Mouse (Mus musculus): ENCODE data around the gene Slc46a2.
A peak's percentile ranks its signal among the peaks of the same experiment; 100 is the strongest.

Slc46a2 gene

GRCm38 (mm10) chr4:59891723-59892416 lies 23.0 kb downstream of the Slc46a2 start:
- DNase-seq, result no peak

DNA sequence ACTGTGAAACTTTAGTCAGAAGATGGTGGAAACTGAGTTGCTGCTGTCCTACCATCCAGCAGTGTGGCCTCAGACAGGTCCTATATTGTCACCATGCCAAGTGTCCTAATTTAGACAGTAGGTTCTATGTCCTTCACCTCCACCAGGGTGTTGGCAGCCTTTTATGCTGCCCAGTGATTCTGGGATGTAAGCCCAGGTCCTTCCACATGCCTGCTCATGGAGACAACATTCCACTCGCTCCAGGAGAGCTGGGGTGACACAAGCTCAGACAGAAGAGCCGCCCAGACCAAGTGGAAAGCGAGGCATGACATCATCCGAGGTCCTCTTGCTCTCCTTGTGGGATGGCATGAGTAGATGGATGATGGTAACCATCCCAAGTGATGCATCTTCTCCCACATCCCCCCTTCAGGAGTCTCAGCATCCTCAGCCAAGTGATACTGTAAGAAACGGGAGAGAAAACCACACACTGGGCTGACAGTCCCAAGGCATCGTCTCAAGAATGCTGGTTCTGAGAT lies 24.7 kb downstream of the Slc46a2 start:
- DNase-seq, result no peak

GRCm38 (mm10) chr4:59888014-59888413 lies 26.8 kb downstream of the Slc46a2 start:
- no peak for DNase-seq

DNA sequence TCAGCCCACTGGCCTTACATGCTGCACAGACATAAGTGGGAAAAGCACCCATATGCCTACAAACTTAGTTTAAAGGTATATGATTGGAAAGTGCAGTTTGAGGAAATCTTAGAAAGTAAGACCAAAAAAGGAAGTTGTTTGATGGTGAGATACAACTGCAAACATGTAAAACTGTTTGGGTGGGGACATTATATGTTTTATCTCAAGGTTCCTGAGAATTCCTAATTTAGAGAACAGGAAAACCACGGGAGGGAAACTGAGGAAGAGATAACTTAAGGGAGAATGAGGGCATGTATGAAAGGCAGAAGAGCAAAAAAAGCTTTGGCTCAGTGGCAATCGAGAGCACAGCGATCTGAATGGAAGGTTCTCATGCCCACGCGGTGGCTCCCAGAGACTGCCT lies 27.8 kb downstream of the Slc46a2 start:
- DNase-seq, result no peak

DNA sequence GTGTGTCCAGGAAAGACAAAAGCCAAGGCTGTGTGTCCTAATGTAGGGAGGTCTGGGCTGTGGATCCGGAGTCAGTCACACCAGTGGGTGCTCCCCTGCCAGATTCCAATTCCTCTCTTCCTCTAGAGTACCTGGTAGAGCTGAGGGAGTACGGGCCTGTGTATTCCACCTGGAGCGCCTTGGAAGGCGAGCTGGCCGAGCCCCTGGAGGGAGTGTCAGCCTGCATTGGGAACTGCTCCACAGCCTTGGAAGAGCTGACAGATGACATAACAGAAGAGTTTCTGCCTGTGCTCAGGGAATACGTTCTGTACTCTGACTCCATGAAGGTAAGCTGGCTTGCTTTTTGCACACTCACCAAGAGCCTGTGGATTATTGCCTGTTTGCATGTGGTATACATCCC lies 28.6 kb downstream of the Slc46a2 start:
- no peak for DNase-seq

DNA sequence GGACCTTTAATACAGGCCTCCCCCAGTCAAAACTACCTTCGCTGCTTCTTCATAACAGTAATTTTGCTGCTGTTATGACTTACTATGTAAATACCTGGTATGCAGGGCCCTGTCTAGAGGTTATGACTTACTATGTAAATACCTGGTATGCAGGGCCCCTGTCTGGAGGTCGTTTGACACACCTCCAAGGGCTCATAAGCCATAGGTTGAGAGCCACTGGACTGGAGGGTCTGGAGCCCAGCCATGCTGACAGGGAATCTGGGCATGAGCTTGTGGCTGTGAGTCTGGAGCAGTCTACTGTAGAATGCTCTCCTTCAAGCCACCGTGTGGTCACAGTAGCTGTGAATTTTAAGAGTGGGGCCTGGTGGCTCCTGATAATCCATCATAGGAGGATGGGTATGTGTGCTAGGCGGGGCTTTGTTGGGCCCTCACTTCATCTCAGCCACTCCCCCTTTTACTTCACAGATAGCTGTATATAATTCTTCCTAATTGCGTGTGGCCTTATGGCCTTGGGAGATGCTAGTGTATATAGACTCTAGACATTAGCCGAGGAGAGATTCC lies 30.6 kb downstream of the Slc46a2 start:
- DNase-seq, result no peak

GRCm38 (mm10) chr4:59881210-59881609 lies 33.6 kb downstream of the Slc46a2 start:
- DNase-seq, result no peak

DNA sequence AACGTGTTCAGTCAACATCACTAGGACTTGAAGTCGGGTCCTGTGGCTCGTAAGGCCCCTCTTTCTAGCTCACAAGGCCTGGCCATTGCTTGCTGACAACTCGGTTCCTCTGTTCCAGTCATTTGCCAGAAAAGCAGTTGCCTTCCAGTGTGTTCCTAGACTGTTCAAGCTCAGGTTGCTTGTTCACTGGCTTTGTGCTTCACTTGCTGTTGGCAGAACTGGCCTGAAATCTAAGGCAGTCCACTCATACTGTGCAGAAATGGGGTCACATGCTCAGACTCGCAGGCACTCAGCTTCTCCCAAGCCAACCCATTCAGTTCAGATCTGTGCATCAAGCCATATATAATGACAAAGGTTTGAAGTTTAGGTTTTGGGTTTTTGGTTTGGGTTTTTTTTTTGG lies 34.1 kb downstream of the Slc46a2 start:
- DNase-seq, result no peak

- DNase-seq, result no peak
These were observed 35.4 kb downstream of the Slc46a2 start for GRCm38 (mm10) chr4:59879444-59879843.

- no peak for DNase-seq
These were observed 36.3 kb downstream of the Slc46a2 start for GRCm38 (mm10) chr4:59878595-59878994.

DNA sequence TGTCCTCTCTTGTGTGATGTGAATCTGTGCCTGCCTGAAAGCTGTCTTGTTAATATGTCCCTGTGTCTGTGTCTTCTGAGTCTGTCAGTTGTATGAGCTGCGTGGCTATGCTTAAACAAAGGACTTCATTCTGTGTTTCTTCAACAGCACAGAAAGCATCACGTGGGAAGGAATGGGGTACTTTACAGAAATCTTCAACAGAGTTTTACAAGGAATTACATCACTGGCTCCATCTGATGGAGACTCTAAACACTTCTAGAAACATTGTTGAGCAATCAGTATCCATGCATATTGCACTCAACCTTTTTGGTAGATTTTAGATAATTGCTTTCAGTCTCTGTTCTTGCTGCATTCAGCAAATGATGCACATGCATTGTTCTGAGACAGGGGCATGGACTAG lies 37.8 kb downstream of the Slc46a2 start:
- no peak for DNase-seq

DNA sequence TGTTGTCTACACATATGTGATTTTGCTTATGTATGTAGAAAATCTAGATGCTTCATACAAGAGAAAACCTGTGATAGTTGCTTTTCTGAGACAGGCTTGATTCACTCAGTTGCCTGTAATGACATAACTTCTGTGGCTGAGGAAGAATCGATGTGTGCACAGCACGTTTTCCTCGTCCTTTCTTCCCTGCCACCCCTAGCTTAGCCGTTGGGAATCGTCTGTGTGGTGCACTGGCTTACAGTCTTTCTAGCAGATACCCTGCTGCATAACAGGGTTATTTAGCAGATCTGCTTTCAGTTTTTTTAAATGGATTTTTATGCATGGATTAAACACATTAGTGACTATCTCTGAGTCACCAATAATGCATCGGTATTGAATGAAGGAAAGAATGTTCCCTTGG lies 38.3 kb downstream of the Slc46a2 start:
- DNase-seq, result no peak

DNA sequence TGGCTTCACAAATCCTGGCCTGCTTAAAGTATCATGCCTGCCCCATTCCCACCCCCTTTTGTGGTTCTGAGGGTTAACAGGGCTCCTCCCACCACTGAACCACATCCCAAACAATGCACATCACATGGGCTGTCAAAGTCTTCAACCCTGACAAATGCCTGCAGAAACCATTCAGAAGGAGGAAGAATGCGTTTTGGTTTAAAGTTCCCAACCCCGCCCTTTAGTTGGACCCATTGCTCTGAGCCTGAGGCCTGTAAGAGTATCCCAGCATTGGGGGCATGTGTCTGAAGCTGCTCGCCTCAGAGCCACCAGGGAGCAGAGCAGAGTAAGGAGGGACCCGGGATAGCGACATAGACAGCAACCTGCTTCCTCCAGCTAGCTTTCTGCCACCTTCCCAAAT lies 41.0 kb downstream of the Slc46a2 start:
- DNase-seq, result no peak

GRCm38 (mm10) chr4:59873240-59873639 lies 41.6 kb downstream of the Slc46a2 start:
- DNase-seq, result no peak

DNA sequence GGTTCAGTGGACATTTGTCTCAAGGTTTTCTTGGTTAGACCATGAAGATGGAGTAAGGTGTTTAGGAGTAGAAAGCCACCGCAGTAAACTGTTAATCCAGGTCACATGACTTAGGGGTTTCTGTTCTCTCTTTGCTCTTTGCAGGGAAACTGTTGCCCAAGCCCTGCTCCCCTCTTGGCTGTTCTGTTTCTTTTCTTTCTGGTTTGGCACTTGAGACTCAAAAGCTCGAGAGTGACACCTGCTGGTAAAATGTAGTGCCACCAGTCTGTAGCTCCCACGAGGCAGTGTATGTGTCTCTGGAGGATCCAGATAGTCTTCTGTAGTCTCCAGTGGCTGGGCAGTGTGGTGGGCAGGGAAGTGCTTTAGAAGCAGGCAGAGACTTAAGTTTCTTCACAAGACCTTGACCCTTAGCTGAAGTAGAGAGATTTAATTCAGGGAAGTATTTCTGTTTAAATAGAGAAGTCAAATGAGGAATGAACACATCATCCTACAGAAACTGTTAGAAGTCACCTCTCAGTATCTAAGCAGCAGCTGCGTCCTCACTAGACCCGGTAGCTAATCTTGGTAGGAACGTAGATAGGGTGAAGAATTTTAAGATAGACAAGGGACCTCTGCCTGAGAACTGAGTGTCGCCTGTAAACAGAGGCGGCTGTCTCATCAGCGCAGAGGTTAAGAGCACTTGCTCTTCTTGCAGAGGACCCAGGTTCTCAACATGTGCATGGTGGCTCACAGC lies 43.8 kb downstream of the Slc46a2 start:
- peak; percentile 43 to 74 for DNase-seq

GRCm38 (mm10) chr4:59870433-59870832 lies 44.4 kb downstream of the Slc46a2 start:
- DNase-seq, result no peak

- no peak for DNase-seq
These were observed 45.3 kb downstream of the Slc46a2 start for GRCm38 (mm10) chr4:59869488-59870057.

- no peak for DNase-seq
These were observed 46.8 kb downstream of the Slc46a2 start for GRCm38 (mm10) chr4:59868086-59868485.

GRCm38 (mm10) chr4:59863869-59864268 lies 51.0 kb downstream of the Slc46a2 start:
- no peak for DNase-seq

DNA sequence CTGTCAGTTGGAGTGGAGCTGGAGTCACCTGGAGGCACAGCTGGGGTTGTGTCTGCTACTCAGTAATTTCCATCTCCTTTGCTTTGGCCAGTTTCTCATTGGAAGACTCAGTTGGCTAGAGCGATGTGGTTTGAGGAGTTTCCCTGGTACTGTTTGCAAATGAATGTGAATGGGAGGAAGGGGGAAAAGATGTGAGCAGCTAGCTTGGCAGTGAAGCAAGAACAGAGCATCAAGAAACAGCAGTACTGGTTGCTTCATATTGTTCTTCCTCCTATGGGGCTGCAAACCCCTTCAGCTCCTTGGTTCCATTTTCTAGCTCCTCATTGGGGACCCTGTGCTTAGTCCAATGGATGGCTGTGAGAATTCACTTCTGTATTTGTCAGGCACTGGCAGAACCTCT lies 52.5 kb downstream of the Slc46a2 start:
- DNase-seq, result no peak

- no peak for DNase-seq
These were observed 53.0 kb downstream of the Slc46a2 start for GRCm38 (mm10) chr4:59861871-59862270.

- no peak for DNase-seq
These were observed 54.4 kb downstream of the Slc46a2 start for GRCm38 (mm10) chr4:59860431-59860830.

DNA sequence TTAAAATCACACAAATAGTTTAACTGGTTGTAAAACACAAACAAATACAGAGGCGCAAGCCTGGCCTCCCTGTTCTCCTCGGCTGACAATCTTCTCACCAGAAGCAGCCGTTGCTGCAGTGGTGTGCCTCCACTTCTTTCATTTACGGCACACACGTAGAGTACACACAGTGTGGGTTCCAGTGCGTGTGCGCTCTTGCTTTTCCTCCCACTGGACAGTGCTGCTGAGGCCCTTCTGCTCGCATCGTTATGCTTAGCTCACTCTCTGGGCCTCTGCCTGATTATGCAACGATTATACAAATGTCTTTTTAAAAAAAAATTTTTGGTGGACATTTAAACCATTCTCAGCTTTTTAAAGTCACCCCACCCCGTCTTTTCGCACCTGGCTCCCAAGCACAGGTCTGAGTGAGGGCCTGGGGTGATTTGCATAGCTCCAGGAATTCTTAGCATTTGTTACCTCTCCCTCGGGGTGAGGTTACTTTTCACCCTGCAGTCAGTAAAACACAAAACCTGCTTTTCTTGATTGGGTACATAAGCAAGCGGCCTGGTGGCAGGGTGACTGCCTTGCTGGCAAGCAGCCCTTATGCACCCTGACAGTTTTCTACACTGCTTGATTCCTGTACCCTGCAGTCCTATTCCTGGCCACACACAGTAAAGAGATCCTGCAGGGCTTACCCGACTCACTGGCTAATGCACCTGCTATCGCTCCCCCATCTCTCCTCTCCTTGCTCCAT lies 55.0 kb downstream of the Slc46a2 start:
- DNase-seq, result no peak

Data from spleen, adult 18-20 months (tissue).